Comparison of ENCODE assay signal across 9 mouse cellular contexts in genomic region chr11:44512044-44513025, GRCm38 (mm10). TPM values are rescaled to one million over a fixed set of nuclear protein-coding genes. Genes with fewer than 3 reads are reported as not detected.
A peak's percentile ranks its signal among the peaks of the same experiment; 100 is the strongest.
DNase-seq lines count a peak whose midpoint lies in the region; ATAC-seq and TF ChIP-seq lines count a peak whose summit lies in the region.
"Had no signal": no experiment of that assay in that cellular context is flagged by ENCODE, and none has a peak within 500 bp of the region (broad histone marks: within the 10 kb centered on the region; RNA-seq: fewer than 3 reads in every experiment).

No protein-coding gene starts in this region.

- no peak overlapping the region for H3K9ac ChIP-seq in intestine, embryonic 16.5 days (ENCODE audit: low read depth, low read length)

- no peaks in the 10 kb centered on the region for H3K27me3 ChIP-seq in intestine, embryonic 16.5 days (replicated peaks; ENCODE audit: control insufficient read depth, insufficient read depth, low read length)
- no peaks in the 10 kb centered on the region for H3K27me3 ChIP-seq in spleen, adult 2 months (ENCODE audit: control insufficient read depth, insufficient read depth, low read length)

- peak; percentile 37 for DNase-seq in layer of hippocampus, adult 11-12 months (ENCODE audit: low spot score)
- no peak for DNase-seq in layer of hippocampus, adult 9-10 months (ENCODE audit: low spot score)
- DNase-seq in c-Kit-negative CD71-positive TER-119-positive erythroid progenitor cells, embryonic 14.5 days (ENCODE audit: low read depth, low spot score): peak; percentile 65
- no peak for DNase-seq in spleen, adult 2 months (ENCODE audit: low read depth in 1 of 2, low spot score in 2 of 2)
- DNase-seq in cerebellum, adult 9-11 months: no peak
- DNase-seq: kidney, adult 18-20 months; lung, postnatal 14 days had no signal

- H3K4me3 ChIP-seq in intestine, embryonic 16.5 days (ENCODE audit: low read length): no peak overlapping the region
- H3K4me3 ChIP-seq in spleen, adult 2 months (ENCODE audit: extremely low read depth, insufficient read depth, insufficient read length): no peak overlapping the region

- no peak for TF ChIP-seq POLR2A in spleen, adult 2 months (IDR thresholded peaks at IDR 0.05; ENCODE audit: low read depth, low read length)

- no peaks in the 10 kb centered on the region for H3K9me3 ChIP-seq in intestine, embryonic 16.5 days (ENCODE audit: control insufficient read depth, low read length)

- peaks cover 6% of the 10 kb centered on the region for H3K4me1 ChIP-seq in intestine, embryonic 16.5 days (ENCODE audit: control insufficient read depth, insufficient read depth, low read length)
- no peaks in the 10 kb centered on the region for H3K4me1 ChIP-seq in spleen, adult 2 months (ENCODE audit: control insufficient read depth, insufficient read depth, insufficient read length)

- TF ChIP-seq CTCF in spleen, adult 2 months (IDR thresholded peaks at IDR 0.05; ENCODE audit: extremely low read depth, insufficient read depth, insufficient read length, insufficient replicate concordance): no peak

- peak; percentile 73 for ATAC-seq in intestine, embryonic 16.5 days
- no peak for ATAC-seq in monocyte, adult 5-6 weeks (replicated peaks; ENCODE audit: insufficient number of reproducible peaks, low FRiP score, low TSS enrichment, poor library complexity, severe bottlenecking)

- no peak overlapping the region for H3K4me2 ChIP-seq in intestine, embryonic 16.5 days (ENCODE audit: low read depth, low read length)

- H3K27ac ChIP-seq in intestine, embryonic 16.5 days (ENCODE audit: low read length): no peak overlapping the region
- peak overlapping the region; percentile 1; the same call in 1 of the 2 replicates for H3K27ac ChIP-seq in spleen, adult 2 months (ENCODE audit: insufficient read depth, low read length)

- no peaks in the 10 kb centered on the region for H3K36me3 ChIP-seq in intestine, embryonic 16.5 days (ENCODE audit: control insufficient read depth, insufficient read depth, low read length)
- H3K36me3 ChIP-seq in spleen, adult 2 months (ENCODE audit: control insufficient read depth, insufficient read depth, low read length): no peaks in the 10 kb centered on the region

- WGBS in intestine, embryonic 16.5 days: 58% methylated on average over 14 of the region's 14 CpGs
- 76% methylated on average over 14 of the region's 14 CpGs for WGBS in spleen, adult 2 months

RNA-seq across cellular contexts. Expression of gene Rnf145, which starts 6.4 kb away (rescaled TPM):
- 36.6 and 37.1 TPM in 2 replicates for polyA plus RNA-seq in intestine, embryonic 16.5 days (2015; fragmentation: Nextera tagmentation; extraction: Ambion mirVana)
- 65.5 and 191 TPM in 2 replicates for polyA plus RNA-seq in spleen, adult 2 months (2012; rRNA removed)
- total RNA-seq in monocyte, adult 5-6 weeks (2017): 56.7 to 93.5 TPM (median 62.8 TPM) in 3 replicates

RNA-seq across cellular contexts. Expression of gene Ublcp1, which starts 42.0 kb away (rescaled TPM):
- 42.5 and 51.1 TPM in 2 replicates for polyA plus RNA-seq in intestine, embryonic 16.5 days (2015; fragmentation: Nextera tagmentation; extraction: Ambion mirVana)
- polyA plus RNA-seq in spleen, adult 2 months (2012; rRNA removed): 10.7 and 11.4 TPM in 2 replicates
- total RNA-seq in monocyte, adult 5-6 weeks (2017): 50.1 to 70.9 TPM (median 70.8 TPM) in 3 replicates

Comparison
In these comparisons a context has a peak if more than half of its experiments do, and no peak if none do; other contexts are left out.
1. DNase-seq: peak in layer of hippocampus, adult 11-12 months (single experiment) and c-Kit-negative CD71-positive TER-119-positive erythroid progenitor cells, embryonic 14.5 days (single experiment); none in layer of hippocampus, adult 9-10 months (single experiment), spleen, adult 2 months (0 of 2) and cerebellum, adult 9-11 months (single experiment).